Comparison of ENCODE assay signal across 26 mouse cellular contexts in the genomic region with DNA sequence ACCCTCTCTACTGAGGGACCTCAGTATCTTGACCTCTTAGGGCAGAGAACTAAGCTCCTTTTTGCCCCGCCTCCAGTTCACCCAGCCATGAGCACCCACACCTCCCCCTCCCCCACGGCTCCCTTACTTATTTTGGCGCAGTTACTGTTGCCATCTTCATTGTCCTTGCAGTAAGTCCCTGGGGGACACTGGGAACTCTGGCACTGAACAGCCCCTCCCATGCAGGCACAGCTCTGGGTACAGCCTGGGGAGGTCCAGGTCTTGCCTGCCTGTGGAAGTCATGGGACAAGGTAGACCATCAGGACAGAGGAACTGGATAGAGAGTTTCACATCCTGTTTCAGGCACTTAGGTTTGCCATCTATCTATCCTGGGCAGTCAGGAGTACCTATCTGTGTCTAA.
"Had no signal": no experiment of that assay in that cellular context is flagged by ENCODE, and none has a peak within 500 bp of the region (broad histone marks: within the 10 kb centered on the region; RNA-seq: fewer than 3 reads in every experiment).

No protein-coding gene starts in this region.

- H3K27ac ChIP-seq: heart, embryonic 10.5 days; heart, embryonic 15.5 days; hindbrain, embryonic 10.5 days; hindbrain, embryonic 12.5 days; hindbrain, embryonic 14.5 days; intestine, embryonic 15.5 days; left cerebral cortex, adult 2 months; limb, embryonic 10.5 days; limb, embryonic 12.5 days; liver, embryonic 13.5 days had no signal

- H3K4me2 ChIP-seq: heart, embryonic 12.5 days; heart, embryonic 15.5 days; hindbrain, embryonic 12.5 days; hindbrain, embryonic 14.5 days; intestine, embryonic 15.5 days; limb, embryonic 12.5 days; liver, embryonic 11.5 days; liver, embryonic 13.5 days had no signal

- H3K4me3 ChIP-seq: heart, embryonic 10.5 days; heart, embryonic 12.5 days; heart, embryonic 15.5 days; hindbrain, embryonic 10.5 days; hindbrain, embryonic 12.5 days; intestine, embryonic 15.5 days; left cerebral cortex, adult 2 months; limb, embryonic 10.5 days; limb, embryonic 12.5 days; liver, embryonic 13.5 days had no signal

- H3K36me3 ChIP-seq: heart, embryonic 10.5 days; heart, embryonic 12.5 days; heart, embryonic 15.5 days; hindbrain, embryonic 10.5 days; hindbrain, embryonic 12.5 days; intestine, embryonic 15.5 days; limb, embryonic 10.5 days; limb, embryonic 12.5 days; liver, embryonic 13.5 days had no signal

- H3K27me3 ChIP-seq: heart, embryonic 12.5 days; heart, embryonic 15.5 days; hindbrain, embryonic 12.5 days; intestine, embryonic 15.5 days; limb, embryonic 12.5 days; liver, embryonic 13.5 days had no signal

- H3K9me3 ChIP-seq: heart, embryonic 10.5 days; heart, embryonic 12.5 days; heart, embryonic 15.5 days; hindbrain, embryonic 10.5 days; hindbrain, embryonic 12.5 days; intestine, embryonic 15.5 days; limb, embryonic 10.5 days; limb, embryonic 12.5 days; liver, embryonic 13.5 days had no signal

- H3K9ac ChIP-seq: heart, embryonic 12.5 days; heart, embryonic 15.5 days; hindbrain, embryonic 12.5 days; hindbrain, embryonic 14.5 days; intestine, embryonic 15.5 days; limb, embryonic 12.5 days; liver, embryonic 13.5 days had no signal

- ATAC-seq: hindbrain, embryonic 16.5 days; inflammation-experienced regulatory T-cells, adult 6 months; intestine, embryonic 15.5 days; intestine, postnatal 0 days had no signal

- DNase-seq: gastrocnemius, postnatal 14 days; gastrocnemius, postnatal 36 days; heart, adult 18-20 months; heart, postnatal 14 days; heart, postnatal 4 days; kidney, adult 18-20 months; kidney, adult 8-10 months; kidney, postnatal 10 days; kidney, postnatal 25 days; kidney, postnatal 4 days; liver; liver, embryonic 13.5 days had no signal
